Mouse (Mus musculus): ENCODE data around the gene Rnf121. TPM values are rescaled to one million over a fixed set of nuclear protein-coding genes. Genes with fewer than 3 reads are reported as not detected.

Rnf121 gene
- polyA plus RNA-seq, 1 experiment: 14.8 TPM

DNA sequence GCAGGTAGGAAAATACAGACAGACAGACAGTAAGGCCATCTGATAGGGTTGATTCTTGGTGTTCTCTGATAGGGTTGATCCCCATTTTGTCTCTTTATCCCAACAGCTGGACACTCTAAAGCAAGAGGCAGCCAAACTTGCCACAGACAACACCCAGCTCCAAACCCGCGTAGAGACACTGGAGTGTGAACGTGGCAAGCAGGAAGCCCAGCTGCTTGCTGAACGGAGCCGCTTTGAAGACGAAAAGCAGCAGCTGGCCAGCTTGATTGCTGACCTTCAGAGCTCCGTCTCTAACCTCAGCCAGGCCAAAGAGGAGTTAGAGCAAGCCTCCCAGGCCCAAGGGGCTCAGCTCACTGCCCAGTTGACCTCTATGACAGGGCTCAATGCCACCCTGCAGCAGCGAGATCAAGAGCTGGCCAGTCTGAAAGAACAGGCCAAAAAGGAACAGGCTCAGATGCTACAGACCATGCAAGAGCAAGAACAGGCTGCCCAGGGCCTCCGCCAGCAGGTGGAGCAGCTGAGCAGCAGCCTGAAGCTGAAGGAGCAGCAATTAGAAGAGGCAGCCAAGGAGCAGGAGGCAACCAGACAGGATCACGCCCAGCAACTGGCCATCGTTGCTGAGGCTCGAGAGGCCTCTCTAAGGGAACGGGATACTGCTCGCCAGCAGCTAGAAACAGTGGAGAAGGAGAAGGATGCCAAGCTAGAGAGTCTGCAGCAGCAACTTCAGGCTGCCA, 66.9 kb downstream of the Rnf121 start:
- H3K4me1 ChIP-seq (ENCODE audit: control insufficient read depth, insufficient read depth, insufficient read length, low read length): peaks cover 3% of the 10 kb centered on the region
- H3K4me3 ChIP-seq (ENCODE audit: insufficient read depth, low read depth, low read length): no peak overlapping the region
- peak overlapping the region; percentile 77 for H3K27ac ChIP-seq (replicated peaks; ENCODE audit: low read depth, low read length)

DNA sequence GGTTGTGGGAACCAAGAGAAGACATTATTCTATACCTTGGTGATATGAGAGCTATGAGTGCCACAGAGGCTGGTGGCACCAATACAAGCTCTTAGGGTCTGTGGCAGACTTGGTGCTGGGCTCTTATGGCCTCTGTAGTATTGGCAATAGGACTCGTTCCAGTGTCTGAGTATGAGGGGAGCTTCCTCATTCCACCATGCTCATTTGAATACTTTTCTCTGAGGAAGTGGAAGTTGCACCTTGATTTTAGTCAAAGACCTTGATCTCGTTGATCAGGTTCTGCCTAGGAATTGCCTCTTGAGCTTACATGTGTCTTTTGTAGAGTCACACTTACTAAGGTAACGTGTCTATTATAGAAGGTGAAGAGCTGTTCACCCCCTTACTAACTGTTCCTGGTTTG, 71.0 kb downstream of the Rnf121 start:
- no peak overlapping the region for H3K4me3 ChIP-seq (ENCODE audit: insufficient read depth, low read depth, low read length)
- peaks cover 3% of the 10 kb centered on the region; the same call in 1 of the 2 replicates for H3K4me1 ChIP-seq (ENCODE audit: control insufficient read depth, insufficient read depth, insufficient read length, low read length)
- H3K27ac ChIP-seq (replicated peaks; ENCODE audit: low read depth, low read length): no peak overlapping the region

DNA sequence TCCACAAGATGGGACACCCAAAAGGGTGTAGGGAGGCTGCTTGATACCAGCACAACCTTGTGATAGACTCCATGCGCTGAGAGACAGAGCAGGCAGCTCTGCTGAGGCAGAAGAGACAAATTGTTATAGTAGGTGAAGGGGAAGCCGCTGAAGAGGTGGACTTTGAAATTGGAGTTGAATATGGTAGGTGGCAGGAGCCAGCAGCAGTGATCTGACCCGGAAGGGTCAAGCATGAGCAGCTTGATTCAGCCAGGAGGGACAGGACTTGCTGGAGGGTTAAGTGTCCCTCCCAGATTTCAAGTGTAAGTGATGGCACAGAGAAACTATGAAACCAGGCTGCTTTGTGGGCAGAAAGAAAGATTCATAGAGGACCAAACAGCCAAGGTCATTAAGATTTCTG, 80.2 kb downstream of the Rnf121 start:
- Histone ChIP-seq H3K27ac (replicated peaks; ENCODE audit: low read depth, low read length) (no peak overlapping the region), H3K4me3 (ENCODE audit: insufficient read depth, low read depth, low read length) (no peak overlapping the region), H3K4me1 (ENCODE audit: control insufficient read depth, insufficient read depth, insufficient read length, low read length) (peaks cover 7% of the 10 kb centered on the region; the same call in 1 of the 2 replicates)

DNA sequence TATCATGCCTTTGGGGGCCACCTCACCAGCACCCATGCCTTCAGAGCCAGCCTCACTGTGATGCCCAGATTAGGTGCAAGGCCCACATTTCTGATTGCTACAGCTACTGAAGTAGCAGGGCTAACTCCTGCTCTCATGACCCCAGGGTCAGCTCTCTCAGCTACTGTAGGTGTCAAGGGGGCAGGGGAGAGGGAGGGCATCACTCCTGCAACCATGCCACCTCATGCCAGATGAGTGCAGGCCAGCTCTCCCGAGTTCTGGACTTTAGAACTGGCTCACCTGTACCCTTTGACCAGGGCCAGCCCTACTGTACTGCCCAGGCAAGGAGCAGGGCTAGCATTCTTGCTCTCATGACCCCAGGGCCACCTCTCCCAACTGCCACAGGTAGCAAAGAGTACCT, 82.5 kb downstream of the Rnf121 start:
- Histone ChIP-seq H3K4me1 (ENCODE audit: control insufficient read depth, insufficient read depth, insufficient read length, low read length) (peaks cover 7% of the 10 kb centered on the region; the same call in 1 of the 2 replicates), H3K4me3 (ENCODE audit: insufficient read depth, low read depth, low read length) (no peak overlapping the region), H3K27ac (replicated peaks; ENCODE audit: low read depth, low read length) (no peak overlapping the region)

DNA sequence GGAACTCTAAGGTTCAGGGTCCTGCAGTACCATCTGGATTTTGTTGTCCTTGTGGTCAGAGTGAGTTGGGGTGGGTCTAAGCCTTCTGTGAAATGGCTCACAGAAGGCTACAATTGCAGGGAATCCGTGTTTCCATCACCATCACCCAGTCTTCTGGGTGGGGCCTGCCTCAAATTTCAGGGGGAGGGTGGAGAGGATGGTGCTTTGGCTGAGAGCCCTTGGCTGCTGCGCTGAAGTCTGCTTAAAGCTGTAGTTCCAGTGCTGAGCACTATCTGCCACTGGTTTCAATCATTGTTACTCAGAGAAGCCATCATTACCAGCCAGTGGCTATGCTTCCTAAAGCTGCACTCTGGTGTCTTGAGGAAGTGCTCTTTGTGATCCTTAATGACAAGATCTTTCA, 90.8 kb downstream of the Rnf121 start:
- Histone ChIP-seq H3K27ac (replicated peaks; ENCODE audit: low read depth, low read length) (no peak overlapping the region), H3K4me3 (ENCODE audit: insufficient read depth, low read depth, low read length) (no peak overlapping the region), H3K4me1 (ENCODE audit: control insufficient read depth, insufficient read depth, insufficient read length, low read length) (peaks cover 22% of the 10 kb centered on the region)

DNA sequence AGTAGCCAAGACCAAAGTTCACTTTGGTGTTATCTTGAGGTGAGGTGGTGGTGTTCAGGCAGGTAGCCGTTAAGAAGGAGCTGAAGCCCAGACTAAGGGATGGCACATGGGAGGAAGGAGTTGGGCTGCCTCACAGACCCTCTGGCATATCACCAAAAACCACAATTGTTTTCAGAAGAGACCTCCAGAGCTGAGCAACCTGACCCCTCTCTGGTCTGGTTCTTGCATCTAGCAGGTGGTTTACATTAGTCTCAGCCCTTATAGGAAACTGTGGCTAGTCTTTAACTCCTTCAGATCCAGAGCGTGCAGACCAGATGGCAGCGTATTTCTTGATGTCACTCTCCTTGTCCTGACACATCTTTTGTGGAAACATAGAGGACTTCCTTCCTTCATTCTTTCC, 91.5 kb downstream of the Rnf121 start:
- 0 out of 2 replicates have a peak overlapping the region, but pooled peaks have one; percentile 16 for H3K27ac ChIP-seq (replicated peaks; ENCODE audit: low read depth, low read length)
- no peak overlapping the region for H3K4me3 ChIP-seq (ENCODE audit: insufficient read depth, low read depth, low read length)
- peaks cover 22% of the 10 kb centered on the region for H3K4me1 ChIP-seq (ENCODE audit: control insufficient read depth, insufficient read depth, insufficient read length, low read length)

DNA sequence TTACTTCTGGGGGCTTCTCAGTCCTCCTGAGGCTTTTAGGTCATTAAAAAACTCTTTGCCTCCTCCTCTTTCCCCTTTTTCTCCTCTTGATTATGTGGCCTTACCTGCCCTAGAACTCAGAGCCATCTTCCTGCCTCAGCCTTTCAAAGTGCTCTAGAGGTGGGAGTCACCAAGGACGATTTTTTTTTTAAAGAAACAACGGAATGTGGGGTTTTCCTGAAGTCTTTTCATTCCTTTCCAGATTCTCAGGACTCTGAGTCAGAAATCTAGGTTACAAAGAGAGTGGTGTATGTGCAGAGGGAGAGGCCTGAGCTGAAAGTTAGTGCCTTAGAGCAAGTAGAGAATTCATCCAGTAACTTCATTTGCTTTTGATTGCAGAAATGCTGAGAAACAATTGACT, 93.5 kb downstream of the Rnf121 start:
- Histone ChIP-seq H3K4me3 (ENCODE audit: insufficient read depth, low read depth, low read length) (peak overlapping the region; percentile 92), H3K4me1 (ENCODE audit: control insufficient read depth, insufficient read depth, insufficient read length, low read length) (peaks cover 22% of the 10 kb centered on the region), H3K27ac (replicated peaks; ENCODE audit: low read depth, low read length) (peak overlapping the region; percentile 96)

DNA sequence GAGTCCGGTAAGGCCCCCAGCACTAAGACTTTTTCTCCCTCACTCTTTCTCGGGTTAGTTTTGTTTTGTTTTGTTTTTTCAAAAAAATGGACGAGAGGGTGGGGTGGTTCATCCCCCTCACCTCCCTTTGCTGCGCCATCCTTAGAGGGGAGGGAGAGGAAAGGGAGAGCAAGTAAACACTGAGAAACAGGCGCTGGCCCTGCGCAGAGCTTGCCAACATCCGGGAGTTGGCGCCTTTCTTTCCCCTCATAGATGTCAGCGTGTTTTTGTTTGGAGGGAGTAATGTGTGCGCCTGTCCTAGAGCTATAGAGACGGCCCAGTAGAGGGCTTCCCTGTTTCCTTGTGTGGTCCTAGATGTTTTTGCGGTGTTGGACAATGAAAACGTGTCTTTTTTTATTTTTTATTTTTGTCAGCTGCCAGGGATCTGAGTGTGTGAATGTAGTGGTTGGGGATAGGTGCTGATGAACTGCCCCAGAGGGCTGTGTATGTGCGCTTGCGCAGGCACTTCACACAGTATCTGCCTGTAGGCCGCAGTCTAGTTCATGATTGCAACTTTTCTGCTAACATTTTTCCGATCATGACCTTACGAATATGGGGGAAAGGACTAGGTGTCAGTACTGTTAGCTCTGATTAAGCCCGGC, 94.3 kb downstream of the Rnf121 start:
- H3K4me3 ChIP-seq (ENCODE audit: insufficient read depth, low read depth, low read length): peak overlapping the region; percentile 92
- peaks cover 19% of the 10 kb centered on the region for H3K4me1 ChIP-seq (ENCODE audit: control insufficient read depth, insufficient read depth, insufficient read length, low read length)
- H3K27ac ChIP-seq (replicated peaks; ENCODE audit: low read depth, low read length): peak overlapping the region; percentile 96

DNA sequence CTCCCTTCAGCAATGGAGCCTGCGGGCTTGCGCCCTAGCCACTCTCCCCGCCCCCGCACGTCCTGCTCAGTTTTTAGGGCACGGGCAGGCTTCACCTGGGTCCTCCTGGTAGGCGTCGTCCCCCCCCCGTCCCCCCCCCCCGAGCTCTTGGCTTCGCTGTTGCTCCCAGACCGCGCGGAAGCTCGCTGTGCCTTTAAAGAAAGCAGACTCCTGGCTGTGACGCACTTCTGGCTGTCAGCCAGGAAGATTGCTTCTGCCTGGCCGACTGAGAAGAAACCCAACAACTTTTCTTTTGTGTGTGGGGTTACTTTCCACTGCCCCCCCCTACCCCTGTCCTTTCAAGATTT, 94.9 kb downstream of the Rnf121 start:
- H3K4me1 ChIP-seq (ENCODE audit: control insufficient read depth, insufficient read depth, insufficient read length, low read length): peaks cover 20% of the 10 kb centered on the region
- H3K4me3 ChIP-seq (ENCODE audit: insufficient read depth, low read depth, low read length): peak overlapping the region; percentile 92
- H3K27ac ChIP-seq (replicated peaks; ENCODE audit: low read depth, low read length): peak overlapping the region; percentile 96

DNA sequence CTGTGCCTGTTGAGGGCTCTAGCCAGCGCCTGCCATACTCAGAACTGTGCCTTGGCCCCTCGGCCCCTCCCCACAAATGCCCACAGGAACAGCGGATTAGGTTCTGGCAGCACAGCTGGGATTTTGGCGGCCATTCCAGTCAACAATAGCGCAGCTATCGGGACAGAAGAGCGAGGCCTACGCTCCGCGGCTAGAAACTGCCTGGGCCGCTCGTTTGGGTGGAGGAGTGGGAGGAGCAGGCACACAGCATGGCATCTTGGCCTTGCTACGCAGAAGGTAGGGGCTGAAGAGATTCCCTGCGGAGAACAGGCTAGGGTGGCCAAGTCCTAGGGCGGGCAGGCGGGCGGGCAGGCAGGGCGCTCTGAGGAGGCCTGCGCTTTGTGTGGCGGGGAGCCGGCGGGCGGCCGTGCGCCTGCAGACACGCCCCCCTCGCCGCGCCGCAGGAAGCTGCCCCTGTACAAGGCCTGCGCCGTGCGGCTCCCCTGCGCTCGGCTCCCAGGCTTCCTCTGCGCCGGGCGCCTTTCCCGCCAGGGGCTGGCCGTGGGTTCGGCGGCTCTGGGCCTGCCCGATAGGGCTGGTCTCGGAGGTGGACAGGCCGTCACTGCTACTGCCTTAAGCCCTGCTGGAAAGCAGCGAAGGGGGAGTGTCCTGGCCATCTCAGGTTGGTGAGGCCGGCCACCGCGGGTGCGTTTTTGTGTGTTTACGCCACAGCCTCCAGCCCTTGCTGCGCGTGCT, 95.4 kb downstream of the Rnf121 start:
- H3K4me1 ChIP-seq (ENCODE audit: control insufficient read depth, insufficient read depth, insufficient read length, low read length): peaks cover 17% of the 10 kb centered on the region
- peak overlapping the region; percentile 95 for H3K27ac ChIP-seq (replicated peaks; ENCODE audit: low read depth, low read length)
- H3K4me3 ChIP-seq (ENCODE audit: insufficient read depth, low read depth, low read length): peak overlapping the region; percentile 92

Other genes with a start within 250 kb of the Rnf121 start
- not detected in 2 replicates for gene Phox2a, start 247.2 kb downstream of the Rnf121 start, polyA plus RNA-seq (2012; ENCODE audit: insufficient read depth, insufficient read length, missing spikeins)
- 34.7 and 48.3 TPM in 2 replicates for gene Inppl1, start 227.2 kb downstream of the Rnf121 start, polyA plus RNA-seq (2012; ENCODE audit: insufficient read depth, insufficient read length, missing spikeins)
- gene Folr2, start 208.3 kb downstream of the Rnf121 start, polyA plus RNA-seq (2012; ENCODE audit: insufficient read depth, insufficient read length, missing spikeins): 16.1 and 22.7 TPM in 2 replicates
- 36.9 and 39.2 TPM in 2 replicates for gene Anapc15, start 201.8 kb downstream of the Rnf121 start, polyA plus RNA-seq (2012; ENCODE audit: insufficient read depth, insufficient read length, missing spikeins)
- not detected in 2 replicates for gene Folr1, start 194.7 kb downstream of the Rnf121 start, polyA plus RNA-seq (2012; ENCODE audit: insufficient read depth, insufficient read length, missing spikeins)
- 169 and 170 TPM in 2 replicates for gene Lamtor1, start 159.6 kb downstream of the Rnf121 start, polyA plus RNA-seq (2012; ENCODE audit: insufficient read depth, insufficient read length, missing spikeins)
- not detected in 2 replicates for gene Tomt, start 159.1 kb downstream of the Rnf121 start, polyA plus RNA-seq (2012; ENCODE audit: insufficient read depth, insufficient read length, missing spikeins)
- 9.6 and 25.0 TPM in 2 replicates for gene Lrrc51, start 131.6 kb downstream of the Rnf121 start, polyA plus RNA-seq (2012; ENCODE audit: insufficient read depth, insufficient read length, missing spikeins)
- 55.8 and 74.0 TPM in 2 replicates for gene Numa1, start 131.4 kb downstream of the Rnf121 start, polyA plus RNA-seq (2012; ENCODE audit: insufficient read depth, insufficient read length, missing spikeins)
- 9.8 and 12.0 TPM in 2 replicates for gene Il18bp, start 46.8 kb downstream of the Rnf121 start, polyA plus RNA-seq (2012; ENCODE audit: insufficient read depth, insufficient read length, missing spikeins)
- gene Xndc1, start within 50 bp of the Rnf121 start, polyA plus RNA-seq (2012; ENCODE audit: insufficient read depth, insufficient read length, missing spikeins): 7.8 and 10.0 TPM in 2 replicates
- gene Xntrpc, start 244 bp upstream of the Rnf121 start, polyA plus RNA-seq (2012; ENCODE audit: insufficient read depth, insufficient read length, missing spikeins): 0.32 TPM in 1 of 2 replicates, not detected in the other
- gene Trpc2, start 17.6 kb upstream of the Rnf121 start, polyA plus RNA-seq (2012; ENCODE audit: insufficient read depth, insufficient read length, missing spikeins): 0.54 TPM in 1 of 2 replicates, not detected in the other
- 4.8 and 7.6 TPM in 2 replicates for gene Art1, start 36.3 kb upstream of the Rnf121 start, polyA plus RNA-seq (2012; ENCODE audit: insufficient read depth, insufficient read length, missing spikeins)
- gene Art5, start 44.0 kb upstream of the Rnf121 start, polyA plus RNA-seq (2012; ENCODE audit: insufficient read depth, insufficient read length, missing spikeins): not detected in 2 replicates
- gene Chrna10, start 51.4 kb upstream of the Rnf121 start, polyA plus RNA-seq (2012; ENCODE audit: insufficient read depth, insufficient read length, missing spikeins): not detected in 2 replicates
- gene Nup98, start 144.7 kb upstream of the Rnf121 start, polyA plus RNA-seq (2012; ENCODE audit: insufficient read depth, insufficient read length, missing spikeins): 10.3 and 12.3 TPM in 2 replicates
- gene Pgap2, start 144.7 kb upstream of the Rnf121 start, polyA plus RNA-seq (2012; ENCODE audit: insufficient read depth, insufficient read length, missing spikeins): 39.2 and 54.0 TPM in 2 replicates
- 25.4 and 29.6 TPM in 2 replicates for gene Rhog, start 190.6 kb upstream of the Rnf121 start, polyA plus RNA-seq (2012; ENCODE audit: insufficient read depth, insufficient read length, missing spikeins)
- 46.5 and 52.6 TPM in 2 replicates for gene Stim1, start 202.3 kb upstream of the Rnf121 start, polyA plus RNA-seq (2012; ENCODE audit: insufficient read depth, insufficient read length, missing spikeins)

All from brown adipose tissue, adult 24 weeks (tissue).